Mouse (Mus musculus) liver, adult 2 months (tissue): ENCODE data around the gene Armcx1.

Experiments
- CTCF ChIP-seq: fragments of 200-500 bp; IDR thresholded peaks from 2 replicates; pipeline ENCODE4 v1.5.1; 2011; ENCODE audit warnings: low read depth, low read length, control low read depth
- POLR2A ChIP-seq: fragments of 200-500 bp; IDR thresholded peaks from 2 replicates; pipeline ENCODE4 v1.6.1; 2011; ENCODE audit warnings: low read length, control low read depth; ENCODE audit not compliant: insufficient read depth; ENCODE audit errors: extremely low read depth

GRCm38 (mm10) chrX:134739160-134739559, 21.4 kb downstream of the Armcx1 start:
- TF ChIP-seq CTCF (no peak), POLR2A (no peak)
